Mouse (Mus musculus) MEL (cell line): ENCODE measurements around the gene Tes. TPM values are rescaled to one million over a fixed set of nuclear protein-coding genes. Genes with fewer than 3 reads are reported as not detected.

Experiments used
- DNase-seq: peaks from one replicate; pipeline ENCODE4 v3.0.0; 2011; ENCODE audit warnings: low read depth, low spot score
- H3K27ac ChIP-seq: 2 replicates; pipeline ENCODE4 v1.5.1; 2012; ENCODE audit warnings: low read depth, mild to moderate bottlenecking, control low read depth, low read length, moderate library complexity; ENCODE audit not compliant: control insufficient read depth
- H3K27me3 ChIP-seq, 2 experiments: fragments of 150-350 bp in 1 of 2; sonication (generic) in 1 of 2; 2 replicates each; pipeline ENCODE4 v1.6.1; 2012; ENCODE audit warnings: low read length in 2 of 2, mild to moderate bottlenecking in 2 of 2, improper control_type of control experiment in 1 of 2, moderate library complexity in 1 of 2; ENCODE audit not compliant: insufficient read depth in 2 of 2, control insufficient read depth in 1 of 2
- H3K36me3 ChIP-seq, 2 experiments: 2 replicates each; pipeline ENCODE4 v1.6.1; 2012 to 2014; ENCODE audit warnings: low read length in 2 of 2, improper control_type of control experiment in 1 of 2, inconsistent platforms in 1 of 2, mild to moderate bottlenecking in 1 of 2; ENCODE audit not compliant: insufficient read depth in 2 of 2, control insufficient read depth in 1 of 2
- H3K4me1 ChIP-seq, 2 experiments: fragments of 150-350 bp in 1 of 2; sonication (generic) in 1 of 2; 2 replicates each; pipeline ENCODE4 v1.6.1; 2012; ENCODE audit warnings: low read length in 2 of 2, improper control_type of control experiment in 1 of 2, mild to moderate bottlenecking in 1 of 2; ENCODE audit not compliant: insufficient read depth in 2 of 2, control insufficient read depth in 1 of 2
- H3K4me3 ChIP-seq, 2 experiments: fragments of 150-350 bp in 1 of 2; sonication (generic) in 1 of 2; 2 replicates each; pipeline ENCODE4 v1.5.1; 2012; ENCODE audit warnings: low read depth in 2 of 2, low read length in 2 of 2, mild to moderate bottlenecking in 2 of 2, moderate library complexity in 2 of 2, control low read depth in 1 of 2, improper control_type of control experiment in 1 of 2; ENCODE audit not compliant: control insufficient read depth in 1 of 2, insufficient read depth in 1 of 2
- H3K79me2 ChIP-seq: 2 replicates; pipeline ENCODE4 v1.6.1; 2012; ENCODE audit warnings: mild to moderate bottlenecking, low read length, moderate library complexity; ENCODE audit not compliant: control insufficient read depth, poor library complexity, insufficient read depth
- H3K9ac ChIP-seq: 2 replicates; pipeline ENCODE4 v1.6.1; 2012; ENCODE audit warnings: low read depth, mild to moderate bottlenecking, control low read depth, low read length, moderate library complexity; ENCODE audit not compliant: control insufficient read depth, poor library complexity, severe bottlenecking
- H3K9me3 ChIP-seq: fragments of 150-350 bp; sonication (generic); replicated peaks from 2 replicates; pipeline ENCODE4 v1.6.1; 2012; ENCODE audit warnings: mild to moderate bottlenecking, low read length, improper control_type of control experiment, moderate library complexity; ENCODE audit not compliant: insufficient read depth
- CHD1 ChIP-seq: IDR thresholded peaks from 2 replicates; pipeline ENCODE4 v1.6.1; 2012; ENCODE audit warnings: low read depth, mild to moderate bottlenecking, inconsistent platforms, low read length, improper control_type of control experiment
- CTCF ChIP-seq, 3 experiments: IDR thresholded peaks in 2 of 3; conservative IDR thresholded peaks in 1 of 3; 2 replicates each; pipeline ENCODE4 v1.5.1; 2011 to 2012; ENCODE audit warnings: low read length in 3 of 3, low read depth in 2 of 3, mild to moderate bottlenecking in 2 of 3, improper control_type of control experiment in 1 of 3, inconsistent platforms in 1 of 3, mixed read lengths in 1 of 3, moderate library complexity in 1 of 3; ENCODE audit not compliant: control insufficient read depth in 1 of 3, insufficient read depth in 1 of 3, poor library complexity in 1 of 3, severe bottlenecking in 1 of 3
- E2F4 ChIP-seq: IDR thresholded peaks from 2 replicates; pipeline ENCODE4 v1.6.1; 2011; ENCODE audit warnings: low read depth, low read length, improper control_type of control experiment, borderline replicate concordance
- ELF1 ChIP-seq: IDR thresholded peaks from 2 replicates; pipeline ENCODE4 v1.6.1; 2014; ENCODE audit warnings: low read depth, mild to moderate bottlenecking, inconsistent platforms, low read length, improper control_type of control experiment, moderate library complexity
- EP300 ChIP-seq, 2 experiments: IDR thresholded peaks; 2 replicates each; pipeline ENCODE4 v1.6.1; 2011; ENCODE audit warnings: improper control_type of control experiment in 2 of 2, low read length in 2 of 2, low read depth in 1 of 2, mild to moderate bottlenecking in 1 of 2
- GABPA ChIP-seq: IDR thresholded peaks from 2 replicates; pipeline ENCODE4 v1.6.1; 2012; ENCODE audit warnings: low read depth, mild to moderate bottlenecking, inconsistent platforms, low read length, improper control_type of control experiment, moderate library complexity
- HCFC1 ChIP-seq: IDR thresholded peaks from 2 replicates; pipeline ENCODE4 v1.6.1; 2012; ENCODE audit warnings: low read depth, mild to moderate bottlenecking, inconsistent platforms, low read length, improper control_type of control experiment, moderate library complexity
- MAFK ChIP-seq: IDR thresholded peaks from 2 replicates; pipeline ENCODE4 v1.6.1; 2011; ENCODE audit warnings: low read depth, mild to moderate bottlenecking, low read length, improper control_type of control experiment, borderline replicate concordance
- MAX ChIP-seq: IDR thresholded peaks from 2 replicates; pipeline ENCODE4 v1.6.1; 2011; ENCODE audit warnings: low read length, improper control_type of control experiment
- MAZ ChIP-seq: IDR thresholded peaks from 2 replicates; pipeline ENCODE4 v1.6.1; 2012; ENCODE audit warnings: low read depth, mild to moderate bottlenecking, inconsistent platforms, low read length, improper control_type of control experiment
- MEF2A ChIP-seq: IDR thresholded peaks from 2 replicates; pipeline ENCODE4 v1.6.1; 2014; ENCODE audit warnings: low read depth, mild to moderate bottlenecking, inconsistent platforms, low read length, improper control_type of control experiment; ENCODE audit not compliant: poor library complexity, insufficient replicate concordance, severe bottlenecking; ENCODE audit errors: extremely low read depth
- MYC ChIP-seq: IDR thresholded peaks from 2 replicates; pipeline ENCODE4 v1.6.1; 2011; ENCODE audit warnings: low read depth, mild to moderate bottlenecking, low read length, improper control_type of control experiment, moderate library complexity
- NELFE ChIP-seq: IDR thresholded peaks from 2 replicates; pipeline ENCODE4 v1.6.1; 2011; ENCODE audit warnings: low read depth, low read length, improper control_type of control experiment
- NRF1 ChIP-seq: IDR thresholded peaks from 2 replicates; pipeline ENCODE4 v1.6.1; 2014; ENCODE audit warnings: low read depth, mild to moderate bottlenecking, inconsistent platforms, low read length, improper control_type of control experiment, moderate library complexity; ENCODE audit not compliant: poor library complexity, insufficient read depth, severe bottlenecking
- POLR2A ChIP-seq, 2 experiments: IDR thresholded peaks; 2 replicates each; pipeline ENCODE4 v1.6.1; 2011 to 2012; ENCODE audit warnings: low read length in 2 of 2, mild to moderate bottlenecking in 2 of 2, control low read depth in 1 of 2, improper control_type of control experiment in 1 of 2, low read depth in 1 of 2, moderate library complexity in 1 of 2; ENCODE audit not compliant: control insufficient read depth in 1 of 2, insufficient read depth in 1 of 2, poor library complexity in 1 of 2
- RAD21 ChIP-seq: IDR thresholded peaks from 2 replicates; pipeline ENCODE4 v1.6.1; 2011; ENCODE audit warnings: mild to moderate bottlenecking, low read depth, low read length, improper control_type of control experiment
- SIN3A ChIP-seq: IDR thresholded peaks from 2 replicates; pipeline ENCODE4 v1.6.1; 2012; ENCODE audit warnings: low read length, improper control_type of control experiment, inconsistent platforms
- SMC3 ChIP-seq: IDR thresholded peaks from 2 replicates; pipeline ENCODE4 v1.6.1; 2011; ENCODE audit warnings: low read depth, low read length, improper control_type of control experiment
- TCF12 ChIP-seq: IDR thresholded peaks from 2 replicates; pipeline ENCODE4 v1.6.1; 2014; ENCODE audit warnings: low read depth, mild to moderate bottlenecking, inconsistent platforms, low read length, improper control_type of control experiment, moderate library complexity
- UBTF ChIP-seq: IDR thresholded peaks from 2 replicates; pipeline ENCODE4 v1.6.1; 2012; ENCODE audit warnings: low read depth, mild to moderate bottlenecking, inconsistent platforms, low read length, improper control_type of control experiment, moderate library complexity, borderline replicate concordance; ENCODE audit not compliant: insufficient read depth
- ZC3H11A ChIP-seq: IDR thresholded peaks from 2 replicates; pipeline ENCODE4 v1.6.1; 2012; ENCODE audit warnings: low read depth, mild to moderate bottlenecking, inconsistent platforms, low read length, improper control_type of control experiment
- ZNF384 ChIP-seq: IDR thresholded peaks from 2 replicates; pipeline ENCODE4 v1.6.1; 2012; ENCODE audit warnings: low read depth, mild to moderate bottlenecking, inconsistent platforms, low read length, improper control_type of control experiment
- polyA plus RNA-seq, 2 experiments: library from polyadenylated mRNA; stranded (reverse) in 1 of 2; unstranded in 1 of 2; fragments of >175 nt in 1 of 2; fragments of >200 nt in 1 of 2; gene quantifications; 2 replicates each; pipeline versions ENCODE4 v1.2.1 to v1.2.4; 2012; ENCODE audit warnings: low replicate concordance in 2 of 2, low read depth in 1 of 2; ENCODE audit not compliant: insufficient read length in 2 of 2, insufficient read depth in 1 of 2, missing spikeins in 1 of 2
- total RNA-seq: library from RNA; depleted of rRNA; stranded (reverse); fragments of 300-350 nt; gene quantifications from 2 replicates; pipeline ENCODE4 v1.2.3, GENCODE M21; 2012

The Tes gene
- total and polyA plus RNA-seq, 3 experiments: not detected

DNA sequence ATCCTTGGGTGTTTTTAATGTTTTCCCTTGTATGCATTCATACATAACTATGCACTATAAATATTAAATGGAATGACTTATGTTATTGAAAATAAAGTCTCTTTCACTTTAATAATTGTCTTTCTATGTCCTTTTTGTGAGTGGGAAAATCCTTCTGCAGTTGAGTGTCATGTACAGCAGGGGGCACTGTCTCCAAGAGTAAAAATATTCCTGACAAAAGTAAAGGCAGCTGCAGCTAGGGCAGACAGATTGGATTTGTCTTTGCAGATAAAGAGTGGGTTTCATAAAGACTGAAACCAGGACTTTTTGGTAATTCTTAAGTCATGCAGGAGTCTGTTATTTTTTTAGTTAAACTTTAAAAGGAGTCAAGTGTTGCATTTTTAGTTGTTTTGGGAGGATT, 40.8 kb downstream of the Tes start:
- Histone ChIP-seq H3K27ac (no peak overlapping the region), H3K9ac (no peak overlapping the region), H3K79me2 (no peaks in the 10 kb centered on the region), H3K36me3 (no peaks in the 10 kb centered on the region), H3K4me3 (no peak overlapping the region), H3K27me3 (no peaks in the 10 kb centered on the region), H3K9me3 (no peaks in the 10 kb centered on the region), H3K4me1 (no peaks in the 10 kb centered on the region)
- DNase-seq: peak; percentile 24
- TF ChIP-seq CHD1: no peak
- no peak for TF ChIP-seq SIN3A
- no peak for TF ChIP-seq EP300 (IDR thresholded peaks at IDR 0.05; ENCODE audit: low read depth in 1 of 2, low read length in 2 of 2)
- TF ChIP-seq ZNF384: no peak
- no peak for TF ChIP-seq NRF1
- TF ChIP-seq TCF12: no peak
- no peak for TF ChIP-seq POLR2A (IDR thresholded peaks at IDR 0.05; ENCODE audit: control insufficient read depth in 1 of 2, insufficient read depth in 1 of 2, low read depth in 1 of 2, low read length in 2 of 2, poor library complexity in 1 of 2)
- TF ChIP-seq RAD21: peak; percentile 69
- peak; percentile 47; the same call in 1 of the 2 replicates for TF ChIP-seq ZC3H11A
- no peak for TF ChIP-seq MAX
- TF ChIP-seq MAFK: no peak
- TF ChIP-seq MEF2A: no peak
- peak; percentile 73 for TF ChIP-seq SMC3
- TF ChIP-seq E2F4: no peak
- no peak for TF ChIP-seq HCFC1
- peak; percentile 23 to 74 (median 31); a peak in 5 of 6 replicates for TF ChIP-seq CTCF (IDR thresholded peaks at IDR 0.05 in 2 of 3, conservative IDR thresholded peaks at IDR 0.05 in 1 of 3; ENCODE audit: control insufficient read depth in 1 of 3, insufficient read depth in 1 of 3, low read depth in 2 of 3, low read length in 3 of 3, poor library complexity in 1 of 3, severe bottlenecking in 1 of 3)

DNA sequence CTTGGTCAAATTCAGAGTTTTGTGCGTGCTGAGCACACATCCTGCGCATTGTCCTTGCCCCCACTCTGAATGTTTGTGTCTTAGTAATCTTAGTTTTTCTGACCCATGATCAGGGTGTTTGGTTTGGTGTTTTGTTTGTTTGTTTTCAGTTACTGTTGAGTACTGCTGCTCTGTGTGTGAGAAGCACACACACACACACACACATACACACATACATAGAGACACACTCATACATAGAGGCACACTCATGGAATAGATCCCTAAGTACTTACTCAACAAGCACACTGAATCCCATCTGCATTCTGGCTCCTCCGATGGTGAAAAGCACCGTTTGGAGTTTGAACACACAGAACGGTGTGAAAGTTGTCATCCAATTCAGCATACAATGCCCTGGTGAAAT, 41.5 kb downstream of the Tes start:
- Histone ChIP-seq H3K27ac (no peak overlapping the region), H3K4me1 (no peaks in the 10 kb centered on the region), H3K79me2 (no peaks in the 10 kb centered on the region), H3K4me3 (no peak overlapping the region), H3K36me3 (no peaks in the 10 kb centered on the region), H3K27me3 (no peaks in the 10 kb centered on the region), H3K9ac (no peak overlapping the region), H3K9me3 (no peaks in the 10 kb centered on the region)
- TF ChIP-seq MYC: no peak
- no peak for TF ChIP-seq MAZ
- TF ChIP-seq ELF1: no peak
- no peak for TF ChIP-seq UBTF
- no peak for TF ChIP-seq POLR2A (IDR thresholded peaks at IDR 0.05; ENCODE audit: control insufficient read depth in 1 of 2, insufficient read depth in 1 of 2, low read depth in 1 of 2, low read length in 2 of 2, poor library complexity in 1 of 2)
- no peak for TF ChIP-seq NELFE
- no peak for TF ChIP-seq RAD21
- TF ChIP-seq GABPA: no peak
- TF ChIP-seq CTCF (IDR thresholded peaks at IDR 0.05 in 2 of 3, conservative IDR thresholded peaks at IDR 0.05 in 1 of 3; ENCODE audit: control insufficient read depth in 1 of 3, insufficient read depth in 1 of 3, low read depth in 2 of 3, low read length in 3 of 3, poor library complexity in 1 of 3, severe bottlenecking in 1 of 3): no peak
- no peak for DNase-seq
